Comparison of ENCODE assay signal across 18 mouse cellular contexts in the genomic region with DNA sequence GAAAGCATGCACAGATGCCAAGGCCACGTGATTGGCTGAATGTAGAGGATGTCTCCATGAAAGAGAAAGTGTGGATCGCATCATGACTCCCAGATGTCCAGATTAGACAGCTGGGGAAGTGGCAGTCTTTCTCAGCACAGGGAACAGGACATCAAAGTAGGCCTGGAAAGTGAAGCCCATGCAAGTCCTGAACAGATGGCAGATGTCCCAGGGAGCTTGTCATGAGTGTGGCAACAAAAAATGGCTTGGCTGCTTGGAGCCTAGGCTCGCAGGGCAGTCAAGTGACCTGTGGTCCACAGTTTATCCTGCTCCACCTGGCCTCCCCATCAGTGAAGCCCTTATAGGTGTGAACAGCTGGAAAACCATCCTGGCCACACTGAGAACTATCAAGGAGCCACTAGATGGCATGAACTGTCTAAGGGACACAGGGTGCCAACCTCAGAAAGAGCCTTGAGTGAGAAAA. TPM values are rescaled to one million over a fixed set of nuclear protein-coding genes. Genes with fewer than 3 reads are reported as not detected.
DNase-seq lines count a peak whose midpoint lies in the region; ATAC-seq and TF ChIP-seq lines count a peak whose summit lies in the region.
"Had no signal": no experiment of that assay in that cellular context is flagged by ENCODE, and none has a peak within 500 bp of the region (broad histone marks: within the 10 kb centered on the region; RNA-seq: fewer than 3 reads in every experiment).

No protein-coding gene starts in this region.

- no peaks in the 10 kb centered on the region for H3K27me3 ChIP-seq in hindbrain, postnatal 0 days (ENCODE audit: insufficient read depth, low read length)
- H3K27me3 ChIP-seq in hindbrain, embryonic 11.5 days (ENCODE audit: control insufficient read depth, insufficient read depth, low read length): peaks cover 16% of the 10 kb centered on the region
- H3K27me3 ChIP-seq in liver, embryonic 11.5 days (replicated peaks; ENCODE audit: control insufficient read depth, insufficient read depth, low read length): peaks cover 19% of the 10 kb centered on the region

- no peak for DNase-seq in hindbrain, postnatal 0 days (ENCODE audit: low spot score)
- no peak for DNase-seq in hindbrain, embryonic 11.5 days (ENCODE audit: low spot score)
- DNase-seq in thymus, postnatal 4 days: peak; percentile 15
- no peak for DNase-seq in thymus, postnatal 10 days (ENCODE audit: low spot score in 2 of 2)
- DNase-seq in liver, embryonic 11.5 days (ENCODE audit: low spot score): no peak
- no peak for DNase-seq in frontal cortex, adult 2 months (ENCODE audit: extremely low spot score in 1 of 2, low spot score in 1 of 2)
- DNase-seq: adrenal gland, postnatal 14 days; forebrain, postnatal 0 days; gastrocnemius, postnatal 14 days; kidney, postnatal 10 days; liver, embryonic 13.5 days; midbrain, embryonic 14.5 days had no signal

- H3K4me1 ChIP-seq in hindbrain, postnatal 0 days (ENCODE audit: insufficient read depth, low read length): peaks cover 10% of the 10 kb centered on the region; the same call in 1 of the 2 replicates
- peaks cover 3% of the 10 kb centered on the region for H3K4me1 ChIP-seq in hindbrain, embryonic 11.5 days (replicated peaks; ENCODE audit: control insufficient read depth, insufficient read depth, low read length)
- H3K4me1 ChIP-seq in cortical plate, adult 2 months (ENCODE audit: control insufficient read depth, insufficient read depth, low read length): 0 out of 2 replicates have a peak, but pooled peaks cover 2% of the 10 kb centered on the region
- no peaks in the 10 kb centered on the region for H3K4me1 ChIP-seq in liver, embryonic 11.5 days (replicated peaks; ENCODE audit: control insufficient read depth, insufficient read depth, low read length)
- H3K4me1 ChIP-seq: liver, embryonic 13.5 days had no signal

- H3K27ac ChIP-seq in hindbrain, postnatal 0 days: no peak overlapping the region
- H3K27ac ChIP-seq in hindbrain, embryonic 11.5 days (ENCODE audit: low read depth, low read length): no peak overlapping the region
- H3K27ac ChIP-seq in cortical plate, adult 2 months (ENCODE audit: insufficient read depth, low read length): no peak overlapping the region
- H3K27ac ChIP-seq in liver, embryonic 11.5 days (ENCODE audit: low read depth, low read length): no peak overlapping the region
- H3K27ac ChIP-seq: embryonic facial prominence, embryonic 10.5 days; heart, embryonic 13.5 days; limb, embryonic 10.5 days; liver, embryonic 13.5 days had no signal

- no peak for ATAC-seq in hindbrain, postnatal 0 days
- no peak for ATAC-seq in hindbrain, embryonic 11.5 days (ENCODE audit: low FRiP score)
- no peak for ATAC-seq in liver, embryonic 11.5 days (replicated peaks; ENCODE audit: low FRiP score)
- ATAC-seq: forebrain, postnatal 0 days had no signal

- H3K4me2 ChIP-seq in hindbrain, postnatal 0 days (ENCODE audit: low read depth, low read length): no peak overlapping the region
- no peak overlapping the region for H3K4me2 ChIP-seq in hindbrain, embryonic 11.5 days (replicated peaks; ENCODE audit: low read depth, low read length)
- H3K4me2 ChIP-seq in liver, embryonic 11.5 days: no peak overlapping the region
- H3K4me2 ChIP-seq: heart, embryonic 13.5 days; liver, embryonic 13.5 days had no signal

- TF ChIP-seq CTCF in hindbrain, postnatal 0 days (IDR thresholded peaks at IDR 0.05; ENCODE audit: low read depth): peak; percentile 24; the same call in 1 of the 2 replicates
- TF ChIP-seq CTCF in cortical plate, adult 2 months (IDR thresholded peaks at IDR 0.05; ENCODE audit: extremely low read depth, insufficient read depth, low read length): peak; percentile 33; the same call in 1 of the 2 replicates

- H3K36me3 ChIP-seq in hindbrain, postnatal 0 days (ENCODE audit: insufficient read depth, low read length): no peaks in the 10 kb centered on the region
- H3K36me3 ChIP-seq in hindbrain, embryonic 11.5 days (ENCODE audit: control insufficient read depth, insufficient read depth, low read length): no peaks in the 10 kb centered on the region
- no peaks in the 10 kb centered on the region for H3K36me3 ChIP-seq in liver, embryonic 11.5 days (ENCODE audit: control insufficient read depth, insufficient read depth, low read length)
- H3K36me3 ChIP-seq: embryonic facial prominence, embryonic 10.5 days; heart, embryonic 13.5 days; limb, embryonic 10.5 days; liver, embryonic 13.5 days had no signal

- no peak overlapping the region for H3K4me3 ChIP-seq in hindbrain, postnatal 0 days (ENCODE audit: low read length)
- no peak overlapping the region for H3K4me3 ChIP-seq in hindbrain, embryonic 11.5 days (ENCODE audit: low read depth, low read length)
- no peak overlapping the region for H3K4me3 ChIP-seq in cortical plate, adult 2 months (ENCODE audit: insufficient read depth, low read length)
- H3K4me3 ChIP-seq in liver, embryonic 11.5 days (ENCODE audit: low read depth, low read length): no peak overlapping the region
- H3K4me3 ChIP-seq: embryonic facial prominence, embryonic 10.5 days; erythroblast, embryonic 14.5 days; heart, embryonic 13.5 days; limb, embryonic 10.5 days; liver, embryonic 13.5 days had no signal

- H3K9ac ChIP-seq in hindbrain, postnatal 0 days (replicated peaks; ENCODE audit: low read length): no peak overlapping the region
- no peak overlapping the region for H3K9ac ChIP-seq in hindbrain, embryonic 11.5 days (ENCODE audit: low read depth, low read length)
- H3K9ac ChIP-seq in liver, embryonic 11.5 days (ENCODE audit: low read depth, low read length): no peak overlapping the region
- H3K9ac ChIP-seq: forebrain, postnatal 0 days; heart, embryonic 13.5 days; liver, embryonic 13.5 days had no signal

- 57% methylated on average over 3 of the region's 3 CpGs for WGBS in hindbrain, postnatal 0 days
- 87% methylated on average over 3 of the region's 3 CpGs for WGBS in hindbrain, embryonic 11.5 days
- 69% methylated on average over 3 of the region's 3 CpGs for WGBS in liver, embryonic 11.5 days

- TF ChIP-seq POLR2A in cortical plate, adult 2 months (IDR thresholded peaks at IDR 0.05; ENCODE audit: extremely low read depth, insufficient read depth, low read length): no peak

- no peaks in the 10 kb centered on the region for H3K9me3 ChIP-seq in hindbrain, postnatal 0 days (ENCODE audit: low read length)
- H3K9me3 ChIP-seq in hindbrain, embryonic 11.5 days (ENCODE audit: control insufficient read depth, low read length): no peaks in the 10 kb centered on the region
- no peaks in the 10 kb centered on the region for H3K9me3 ChIP-seq in liver, embryonic 11.5 days (ENCODE audit: control insufficient read depth, low read length)
- H3K9me3 ChIP-seq: embryonic facial prominence, embryonic 10.5 days; heart, embryonic 13.5 days; limb, embryonic 10.5 days; liver, embryonic 13.5 days had no signal

RNA-seq across cellular contexts. Expression of a gene that starts 4.6 kb away (rescaled TPM):
- total RNA-seq in hindbrain, postnatal 0 days (2014; rRNA removed): 15.5 and 17.2 TPM in 2 replicates
- polyA plus RNA-seq in hindbrain, postnatal 0 days (2015; fragmentation: Nextera tagmentation; extraction: Ambion mirVana): 1.8 and 2.1 TPM in 2 replicates
- 0.21 and 0.32 TPM in 2 replicates for polyA plus RNA-seq in hindbrain, embryonic 11.5 days (2014; fragmentation: Nextera tagmentation; extraction: Ambion mirVana)
- 45.3 TPM in 2 replicates for polyA plus RNA-seq in cortical plate, adult 2 months (2012; rRNA removed)
- polyA plus RNA-seq in liver, embryonic 11.5 days (2014; fragmentation: Nextera tagmentation; extraction: Ambion mirVana): 0.05 and 0.08 TPM in 2 replicates
- 38.3 and 40.6 TPM in 2 replicates for polyA plus RNA-seq in frontal cortex, adult 2 months (2012; rRNA removed)
- total RNA-seq: hematopoietic stem cell, adult 5-6 weeks had no signal

Comparison
In these comparisons a context has a peak if more than half of its experiments do, and no peak if none do; other contexts are left out.
1. RNA of a gene that starts 4.6 kb away (polyA plus RNA-seq): 45.3 TPM in cortical plate, adult 2 months and 38.3 to 40.6 TPM in frontal cortex, adult 2 months; 1.8 to 2.1 TPM in hindbrain, postnatal 0 days, 0.21 to 0.32 TPM in hindbrain, embryonic 11.5 days and 0.05 to 0.08 TPM in liver, embryonic 11.5 days; every median in the first group is over 10 times any median in the second.